Mouse (Mus musculus): ENCODE results near the gene Dot1l.
"Not testable (repeated sequence)": the region's sequence is repeated elsewhere in the genome, so short reads cannot be mapped to it uniquely, and the experiment has no call there.

Gene Dot1l

DNA sequence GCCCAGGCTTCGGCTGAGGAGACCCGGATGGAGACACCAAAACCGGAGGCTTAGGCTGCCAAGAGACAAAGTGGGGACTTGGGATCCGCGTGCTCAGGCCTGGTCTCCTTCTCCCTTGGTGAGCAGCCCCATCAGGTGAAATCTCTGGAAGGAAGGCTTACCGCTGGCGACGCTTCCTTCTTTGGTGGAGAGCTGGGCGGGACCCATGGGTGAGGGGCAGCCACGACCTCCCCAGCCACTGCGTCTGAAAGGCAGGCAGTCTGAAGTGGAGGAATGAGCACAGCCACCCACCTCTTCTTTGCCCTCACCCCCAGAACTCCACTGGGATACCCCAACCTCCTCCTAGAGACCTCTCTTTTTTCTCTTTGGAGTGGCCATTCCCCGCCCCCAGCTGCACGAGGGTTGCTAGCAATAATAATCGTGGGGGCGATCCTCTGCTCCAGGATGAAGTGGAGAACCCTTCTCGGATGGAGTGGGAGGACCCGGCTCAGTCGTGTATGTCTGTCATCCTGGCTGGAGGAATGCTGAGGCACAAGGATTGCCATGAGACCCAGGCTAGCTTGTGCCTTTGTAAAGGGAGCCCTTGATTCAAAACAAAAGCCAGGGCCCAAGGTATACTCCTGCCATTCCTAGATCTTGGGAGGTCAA lies 54.1 kb downstream of the Dot1l start:
- DNase-seq (ENCODE audit: low read depth, low spot score): no peak

DNA sequence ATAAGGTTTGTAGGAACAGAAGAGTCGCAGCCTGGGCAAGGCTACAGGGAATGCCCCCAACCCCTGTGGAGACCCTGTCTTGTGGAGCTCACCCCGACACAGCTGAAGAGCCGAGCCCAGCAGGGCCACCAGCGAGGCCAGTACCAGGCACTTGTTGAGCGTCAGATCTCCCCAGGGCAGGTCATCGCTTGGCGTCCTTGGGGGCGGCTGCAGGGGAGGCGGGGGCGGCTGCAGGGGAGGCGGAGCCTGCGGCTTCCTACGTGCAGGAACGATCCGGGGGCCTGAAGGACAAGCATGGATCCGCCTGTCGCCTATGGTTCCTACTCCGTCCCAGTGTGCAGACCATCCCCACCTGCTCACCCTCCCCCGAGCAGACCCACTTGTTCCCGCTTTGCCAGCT lies 55.1 kb downstream of the Dot1l start:
- no peak for DNase-seq (ENCODE audit: low read depth, low spot score)

DNA sequence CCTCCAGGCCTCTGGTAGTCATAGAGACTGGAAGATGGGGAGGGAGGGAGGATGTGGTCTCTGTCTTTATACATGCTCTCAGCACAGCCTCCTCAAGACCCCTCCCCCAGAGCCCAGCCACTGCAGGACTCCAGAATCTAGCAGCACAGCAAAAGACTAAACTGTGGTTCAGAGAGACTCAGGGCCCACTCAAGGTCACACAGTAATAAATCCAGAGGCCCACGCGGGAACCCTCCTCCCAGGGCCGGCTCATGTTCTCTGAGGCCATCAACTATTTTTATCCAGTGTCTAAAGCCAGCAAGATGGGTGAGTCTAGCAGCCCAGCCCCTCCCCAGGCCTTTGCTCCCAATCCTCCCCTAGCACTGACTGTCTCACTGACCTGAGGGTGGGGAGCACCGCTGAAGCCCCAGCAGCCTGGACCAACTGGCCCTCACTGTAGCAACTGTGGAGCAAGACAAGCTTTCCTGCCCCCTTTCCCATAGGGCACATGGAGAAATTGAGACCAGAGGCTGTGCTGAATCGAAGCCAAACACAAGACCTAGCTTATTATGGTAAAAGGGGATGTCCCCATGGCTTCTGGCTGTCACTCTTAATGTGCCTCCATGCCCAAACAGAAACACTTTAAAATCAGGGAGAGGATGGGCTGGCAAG lies 57.5 kb downstream of the Dot1l start:
- DNase-seq (ENCODE audit: low read depth, low spot score): no peak

DNA sequence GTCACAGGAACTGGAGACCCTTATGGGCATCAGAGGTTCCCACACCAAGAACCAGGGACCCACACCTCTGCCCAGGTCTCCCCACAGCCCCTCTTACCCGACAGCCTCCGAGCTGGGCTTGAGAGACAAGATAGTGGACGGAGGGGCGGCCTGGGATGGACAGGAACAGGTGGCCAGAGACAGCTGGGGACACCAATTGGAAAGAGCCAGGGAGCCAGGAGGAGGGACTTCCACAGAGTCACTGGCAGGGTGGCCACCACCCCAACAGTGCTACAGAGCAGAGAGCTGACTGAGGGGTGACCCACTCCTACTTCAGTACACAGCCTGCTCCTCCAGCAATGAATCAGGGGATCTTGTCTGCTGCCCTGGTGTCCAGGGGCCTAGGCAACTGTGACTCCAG lies 58.4 kb downstream of the Dot1l start, which contains the start of gene Jsrp1:
TSS of gene Jsrp1 (minus strand) at position 133 of the 400 bp plus-strand sequence.
- DNase-seq (ENCODE audit: low read depth, low spot score): no peak

DNA sequence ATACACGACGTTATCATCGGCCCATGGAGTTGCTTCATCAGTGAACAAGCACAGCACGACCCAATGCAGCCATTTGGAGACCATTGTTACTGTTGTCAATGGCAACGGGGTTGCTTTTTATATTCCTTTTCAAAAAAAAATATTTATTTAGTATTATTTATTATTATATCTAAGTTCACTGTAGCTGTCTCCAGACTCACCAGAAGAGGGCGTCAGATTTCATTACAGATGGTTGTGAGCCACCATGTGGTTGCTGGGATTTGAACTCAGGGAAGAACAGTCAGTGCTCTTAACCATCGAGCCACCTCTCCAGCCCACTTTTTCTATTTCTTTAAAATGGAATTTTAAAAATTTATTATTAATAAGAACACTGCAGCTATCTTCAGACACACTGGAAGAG lies 59.8 kb downstream of the Dot1l start:
- DNase-seq (ENCODE audit: low read depth, low spot score): no peak

DNA sequence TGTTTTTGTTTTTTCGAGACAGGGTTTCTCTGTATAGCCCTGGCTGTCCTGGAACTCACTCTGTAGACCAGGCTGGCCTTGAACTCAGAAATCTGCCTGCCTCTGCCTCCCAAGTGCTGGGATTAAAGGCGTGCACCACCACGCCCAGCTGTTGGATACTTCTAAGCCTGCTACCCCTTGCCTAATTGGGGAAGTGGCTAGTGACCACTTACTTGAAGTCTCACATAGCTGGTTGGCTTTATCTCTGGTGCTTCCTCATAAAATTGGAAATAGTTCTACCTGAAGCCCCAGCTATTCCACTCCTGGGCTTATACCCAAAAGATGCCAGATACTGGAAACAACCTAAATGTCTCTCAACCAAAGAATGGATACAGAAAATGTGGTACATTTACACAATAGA lies 61.3 kb downstream of the Dot1l start:
- DNase-seq (ENCODE audit: low read depth, low spot score): not testable (repeated sequence)

DNA sequence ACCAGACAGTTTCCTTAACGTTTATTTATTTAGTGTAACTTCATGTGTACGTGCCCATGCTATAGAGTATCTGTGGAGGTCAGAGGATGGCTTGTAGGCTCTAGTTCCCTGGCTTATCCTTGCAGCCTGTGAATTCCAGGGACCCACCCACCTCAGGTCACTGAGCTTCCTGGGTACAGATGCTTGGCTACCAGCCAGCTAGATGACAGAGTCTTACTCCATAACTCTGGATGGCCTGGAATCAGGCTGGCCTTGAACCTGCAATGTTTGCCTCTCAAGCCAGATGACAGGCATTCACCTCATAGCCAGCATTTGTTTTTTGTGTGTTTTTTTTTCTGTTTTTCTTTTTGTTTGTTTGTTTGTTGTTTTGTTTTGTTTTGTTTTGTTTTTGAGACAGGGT lies 62.2 kb downstream of the Dot1l start:
- DNase-seq (ENCODE audit: low read depth, low spot score): no peak

DNA sequence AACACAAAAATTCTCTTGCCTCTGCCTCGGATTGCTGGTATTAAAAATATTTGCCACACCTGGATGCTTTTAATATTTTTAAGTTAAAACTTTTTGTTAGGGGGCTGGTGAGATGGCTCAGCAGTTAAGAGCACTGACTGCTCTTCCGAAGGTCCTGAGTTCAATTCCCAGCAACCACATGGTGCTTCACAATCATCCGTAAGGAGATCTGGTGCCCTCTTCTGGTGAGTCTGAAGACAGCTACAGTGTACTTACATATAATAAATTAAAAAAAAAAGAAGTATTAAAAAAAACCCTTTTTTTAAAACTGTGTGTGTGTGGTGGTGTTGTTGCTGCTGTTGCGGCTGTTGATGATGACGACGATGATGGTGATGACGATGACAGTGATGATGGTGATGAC lies 62.9 kb downstream of the Dot1l start:
- DNase-seq (ENCODE audit: low read depth, low spot score): not testable (repeated sequence)

DNA sequence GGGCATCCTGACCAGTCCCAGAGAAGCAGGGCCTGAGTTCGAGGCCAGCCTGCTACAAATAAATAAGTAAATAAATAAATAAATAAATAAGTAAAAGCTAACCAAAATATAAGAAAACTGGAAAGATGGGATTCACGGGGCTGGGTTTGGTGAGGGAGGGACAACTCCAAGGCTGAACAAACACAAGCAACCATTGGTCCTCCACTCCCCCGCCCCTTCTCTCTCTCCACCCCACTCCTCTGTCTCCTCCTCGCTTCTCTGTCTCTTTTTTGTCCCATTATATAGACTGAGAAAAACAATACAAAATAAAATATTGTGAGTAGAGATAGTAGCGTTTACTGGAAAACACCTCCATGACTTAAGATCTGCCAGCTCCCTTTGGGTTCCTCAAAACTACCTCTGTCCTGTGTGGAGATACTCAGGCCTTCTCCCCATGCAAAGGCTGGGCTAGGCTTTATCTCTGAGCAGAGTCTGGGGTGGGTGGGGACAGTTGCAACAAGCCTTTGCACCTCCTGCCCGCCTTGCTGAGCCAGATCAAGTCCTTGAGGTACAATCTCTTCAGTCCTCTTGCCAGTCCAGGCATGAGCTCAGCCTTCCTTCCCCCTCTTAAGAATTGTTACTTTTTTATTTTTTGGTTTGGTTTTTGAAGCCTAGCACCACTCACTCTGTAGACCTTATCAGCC lies 63.7 kb downstream of the Dot1l start:
- DNase-seq (ENCODE audit: low read depth, low spot score): no peak

DNA sequence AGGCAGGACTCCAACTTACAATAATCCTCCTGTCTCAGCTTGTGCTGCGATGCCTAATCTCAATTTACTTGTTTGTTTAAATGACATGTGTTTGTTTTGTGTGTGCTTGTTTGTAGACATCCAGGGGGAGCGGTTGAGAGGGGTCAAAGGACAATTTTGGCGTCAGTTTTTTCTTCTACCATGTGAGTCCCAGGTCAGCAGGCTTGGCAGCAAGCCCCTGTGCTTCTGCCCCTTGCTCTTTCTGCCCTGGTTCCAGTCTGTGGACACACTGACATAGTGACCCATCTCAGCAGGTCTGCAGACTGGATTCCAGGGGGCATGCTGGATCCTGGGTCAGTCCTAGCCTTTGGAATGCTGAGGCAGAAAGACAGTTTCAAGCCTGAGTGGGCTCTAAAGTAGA lies 64.4 kb downstream of the Dot1l start:
- DNase-seq (ENCODE audit: low read depth, low spot score): no peak

DNA sequence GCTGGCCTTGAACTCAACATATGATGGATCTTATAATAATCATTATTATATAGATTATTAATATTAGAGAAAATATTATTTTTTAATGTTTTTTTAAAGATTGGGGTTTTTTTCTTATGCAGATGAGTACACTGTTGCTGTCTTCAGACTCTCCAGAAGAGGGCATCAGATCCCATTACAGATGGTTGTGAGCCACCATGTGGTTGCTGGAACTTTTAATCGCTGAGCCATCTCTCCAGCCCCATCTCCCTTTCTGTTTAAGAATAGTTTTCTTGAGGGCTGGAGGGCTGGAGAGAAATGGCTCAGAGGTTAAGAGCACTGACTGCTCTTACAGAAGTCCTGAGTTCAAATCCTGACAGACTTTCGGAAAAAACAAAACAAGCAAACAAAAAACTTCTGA lies 67.0 kb downstream of the Dot1l start:
- no peak for DNase-seq (ENCODE audit: low read depth, low spot score)

DNA sequence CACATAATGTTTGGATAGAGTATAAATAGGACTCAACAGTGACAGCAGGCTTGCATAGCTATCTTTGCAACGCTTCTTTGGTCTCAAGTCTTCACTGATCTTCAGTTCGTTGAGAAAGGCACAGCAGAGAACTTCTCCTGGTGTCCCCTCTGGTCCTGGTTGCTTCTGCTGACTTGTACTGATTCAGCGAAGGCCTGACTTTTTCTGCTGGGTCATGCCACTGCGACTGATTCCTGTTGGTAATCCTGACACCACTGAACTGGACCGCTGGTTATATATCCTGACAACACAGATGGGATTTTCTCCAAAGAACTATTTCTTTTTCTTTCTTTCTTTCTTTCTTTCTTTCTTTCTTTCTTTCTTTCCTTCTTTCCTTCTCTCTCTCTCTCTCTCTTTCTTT lies 67.5 kb downstream of the Dot1l start:
- no peak for DNase-seq (ENCODE audit: low read depth, low spot score)

DNA sequence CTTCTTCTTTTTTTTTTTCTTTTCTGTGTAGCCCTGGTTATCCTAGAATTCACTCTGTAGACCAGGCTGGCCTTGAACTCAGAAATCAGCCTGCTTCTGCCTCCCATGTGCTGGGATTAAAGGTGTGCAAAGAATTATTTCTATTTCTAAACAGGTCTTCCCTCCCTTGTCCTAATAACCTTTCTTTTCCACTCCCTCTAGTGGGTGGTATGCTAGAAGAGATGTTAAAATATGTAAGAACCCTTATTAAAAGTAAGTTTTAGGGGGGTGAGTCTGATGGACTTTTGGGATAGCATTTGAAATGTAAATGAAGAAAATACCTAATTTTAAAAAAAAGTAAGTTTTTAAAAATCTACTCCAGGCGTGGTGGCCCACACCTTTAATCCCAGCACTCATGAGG lies 68.3 kb downstream of the Dot1l start:
- DNase-seq (ENCODE audit: low read depth, low spot score): no peak

DNA sequence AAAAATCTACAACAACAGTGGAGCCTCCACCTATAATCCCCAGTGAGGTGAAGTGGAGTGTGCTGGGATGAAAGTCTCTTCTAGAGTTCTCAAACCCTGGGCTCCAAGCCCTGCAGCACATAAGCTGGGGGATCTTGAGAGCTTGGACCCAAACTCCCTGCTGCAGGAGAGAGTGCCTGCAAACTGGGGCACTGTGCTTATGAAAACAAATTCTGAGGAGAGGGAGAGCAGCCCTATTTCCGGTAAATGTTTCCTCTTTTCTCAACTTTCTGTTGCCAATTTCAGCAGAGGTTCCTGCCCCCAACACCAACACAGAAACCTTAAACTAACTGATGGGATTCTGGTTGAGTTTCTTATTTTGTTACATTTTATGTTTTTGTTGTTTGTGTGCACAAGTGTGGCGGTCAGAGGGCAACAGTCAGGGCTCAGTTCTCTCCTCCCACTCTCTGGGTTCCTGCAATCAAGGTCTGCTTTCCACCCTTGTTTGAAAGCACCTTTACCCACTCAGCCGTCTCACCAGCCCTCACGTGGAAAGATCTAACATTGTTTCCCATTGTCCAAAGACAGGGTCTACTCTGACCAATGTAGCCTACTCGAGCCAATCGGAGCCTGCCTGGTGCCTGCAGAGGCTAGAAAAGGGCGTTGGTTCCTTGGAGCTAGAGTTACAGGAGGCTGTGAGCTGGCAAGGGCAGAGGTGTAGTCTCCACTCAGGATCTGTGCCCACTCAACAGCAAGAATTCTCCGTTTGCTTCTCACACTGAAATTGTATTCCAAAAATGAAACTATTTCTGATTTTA lies 69.0 kb downstream of the Dot1l start:
- no peak for DNase-seq (ENCODE audit: low read depth, low spot score)

DNA sequence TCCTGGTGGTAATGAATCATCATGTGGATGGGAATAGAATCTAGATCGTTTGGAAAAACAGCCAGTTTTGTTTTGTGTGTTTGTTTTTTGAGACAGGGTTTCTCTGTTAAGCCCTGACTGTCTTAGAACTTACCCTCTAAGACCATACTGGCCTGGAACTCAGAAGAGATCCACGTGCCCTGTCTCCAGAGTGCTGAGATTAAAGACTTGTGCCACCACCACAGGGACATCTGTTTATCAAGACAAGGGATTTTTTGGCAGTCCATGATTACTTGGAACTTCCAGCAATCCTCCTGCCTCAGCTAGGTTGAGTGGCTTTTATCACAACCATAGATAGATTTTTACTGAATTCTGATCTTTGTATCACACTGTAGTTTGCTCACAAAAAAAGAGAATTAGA lies 69.8 kb downstream of the Dot1l start:
- DNase-seq (ENCODE audit: low read depth, low spot score): no peak

DNA sequence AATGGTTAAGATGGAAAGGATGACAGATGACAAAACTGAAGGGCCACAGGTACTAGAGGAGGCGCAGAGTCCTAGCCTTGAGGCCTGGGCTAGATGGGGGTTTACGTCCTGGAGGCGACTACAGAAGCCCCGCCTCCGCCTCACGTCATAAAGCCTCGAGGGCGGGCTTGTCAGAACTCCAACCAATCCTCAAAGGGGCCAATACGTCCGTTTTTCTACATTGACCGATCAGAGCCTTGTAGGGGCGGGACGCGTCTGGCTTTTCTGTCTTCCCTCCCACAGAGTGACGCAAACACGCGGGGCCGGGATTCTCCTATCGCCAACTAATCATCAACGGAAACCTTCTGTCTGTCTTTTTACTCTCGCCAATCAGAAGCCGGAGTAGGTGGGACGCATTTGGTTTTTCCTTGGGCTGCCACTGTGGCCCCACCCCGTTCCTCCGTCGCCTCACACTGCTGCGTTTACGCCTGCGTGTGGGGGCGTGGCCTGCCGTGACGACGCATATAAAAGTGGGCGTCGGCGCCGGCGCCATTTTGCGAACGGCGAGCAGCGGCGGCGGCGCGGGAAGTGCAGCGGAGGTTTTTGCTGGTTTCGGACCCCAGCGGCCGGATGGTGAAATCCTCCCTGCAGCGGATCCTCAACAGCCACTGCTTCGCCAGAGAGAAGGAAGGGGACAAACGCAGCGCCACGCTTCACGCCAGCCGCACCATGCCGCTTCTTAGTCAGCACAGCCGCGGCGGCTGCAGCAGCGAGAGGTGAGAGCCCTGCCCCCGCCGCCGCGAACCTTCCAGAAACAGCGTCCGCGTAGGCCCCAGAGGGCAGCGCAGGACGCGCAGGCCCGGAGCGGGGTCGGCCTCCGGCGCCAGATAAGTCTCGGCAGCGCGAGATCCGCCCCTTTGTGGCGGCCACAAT lies 71.4 kb downstream of the Dot1l start, which contains the start of gene Oaz1:
TSS of gene Oaz1 (plus strand) at position 506 of the 912 bp plus-strand sequence.
- peak; percentile 99 for DNase-seq (ENCODE audit: low read depth, low spot score)

DNA sequence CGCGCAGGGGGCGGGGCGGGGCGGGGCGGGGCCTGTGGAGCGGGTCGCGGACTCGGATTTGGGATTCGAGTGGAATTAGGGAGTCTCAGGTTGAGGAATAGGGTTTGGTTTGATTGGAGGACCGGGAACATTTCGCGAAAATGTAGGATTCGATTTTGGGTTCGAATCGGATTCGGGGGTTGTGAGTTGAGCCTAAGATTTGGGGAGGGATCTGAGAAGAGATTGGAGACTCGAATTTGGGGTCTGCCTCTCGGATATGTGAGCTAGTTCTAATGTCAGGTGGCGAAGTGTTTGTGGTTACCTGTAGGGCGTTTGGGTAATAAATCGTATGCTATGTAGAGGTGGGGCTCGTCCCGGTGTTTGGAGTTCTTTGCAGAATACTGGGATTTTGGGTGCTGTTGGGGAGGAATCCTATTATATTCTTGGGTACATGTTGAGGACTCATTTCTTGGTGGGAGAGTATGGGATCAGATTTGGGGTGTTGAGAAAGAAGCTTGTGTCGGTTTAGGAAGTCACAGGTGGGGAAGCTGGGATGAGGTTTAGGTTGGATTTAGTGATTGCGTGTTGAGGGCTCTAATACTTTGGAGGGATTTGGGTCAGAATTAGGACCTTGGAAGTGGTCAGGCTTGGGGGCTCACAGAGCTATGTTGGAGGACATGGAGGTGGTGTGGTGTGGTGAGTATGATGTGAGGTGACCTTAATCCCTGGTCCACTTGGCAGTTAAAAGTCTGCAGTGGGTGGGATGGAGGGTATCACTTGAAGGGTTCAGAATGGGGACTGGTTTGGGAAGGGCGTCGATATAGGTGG lies 72.3 kb downstream of the Dot1l start:
- no peak for DNase-seq (ENCODE audit: low read depth, low spot score)

DNA sequence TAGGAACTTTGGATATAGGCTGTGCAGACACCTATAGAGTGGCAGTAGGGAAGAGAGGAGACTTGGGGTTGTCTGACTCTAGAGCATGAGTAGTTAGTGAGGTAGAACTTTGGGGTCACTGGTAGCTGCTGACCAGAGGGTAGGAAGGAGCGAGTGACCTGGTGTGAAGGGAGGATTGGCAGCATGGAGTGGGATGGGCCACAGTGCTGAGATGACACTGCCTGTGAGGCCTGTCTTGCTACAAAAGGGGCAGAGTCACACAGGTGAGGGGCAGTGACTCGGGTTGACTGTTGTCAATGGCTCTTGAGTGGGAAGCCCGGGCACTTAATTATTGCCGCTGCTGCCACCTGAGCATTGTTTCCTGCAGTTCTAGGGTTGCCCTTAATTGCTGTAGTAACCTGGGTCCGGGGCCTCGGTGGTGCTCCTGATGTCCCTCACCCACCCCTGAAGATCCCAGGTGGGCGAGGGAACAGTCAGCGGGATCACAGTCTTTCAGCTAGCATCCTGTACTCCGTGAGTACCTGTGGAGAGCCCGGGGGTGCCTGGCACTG lies 72.9 kb downstream of the Dot1l start:
- no peak for DNase-seq (ENCODE audit: low read depth, low spot score)

DNA sequence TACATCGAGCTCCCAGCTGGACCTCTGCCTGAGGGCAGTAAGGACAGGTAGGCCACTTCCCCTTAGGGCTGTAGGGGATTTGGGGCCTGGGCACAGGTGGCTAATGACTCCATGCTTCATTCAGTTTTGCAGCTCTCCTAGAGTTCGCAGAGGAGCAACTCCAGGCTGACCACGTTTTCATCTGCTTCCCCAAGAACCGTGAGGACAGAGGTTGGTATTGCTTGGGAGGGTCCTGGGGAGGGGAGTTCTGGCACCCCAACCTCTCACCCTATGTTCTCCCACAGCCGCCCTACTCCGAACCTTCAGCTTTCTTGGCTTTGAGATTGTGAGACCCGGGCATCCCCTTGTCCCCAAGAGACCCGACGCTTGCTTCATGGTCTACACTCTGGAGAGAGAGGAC lies 73.6 kb downstream of the Dot1l start:
- DNase-seq (ENCODE audit: low read depth, low spot score): not testable (repeated sequence)

Measured in retina, postnatal 7 days (tissue).